Mouse (Mus musculus) lung, adult 2 months (tissue): ENCODE measurements around the gene Pltp.

Source experiments
- CTCF ChIP-seq: fragments of 200-500 bp; IDR thresholded peaks from 2 replicates; pipeline ENCODE4 v1.5.1; 2011; ENCODE audit warnings: mild to moderate bottlenecking, low read length, control low read depth; ENCODE audit not compliant: insufficient read depth
- POLR2A ChIP-seq: fragments of 200-500 bp; IDR thresholded peaks from 2 replicates; pipeline ENCODE4 v1.6.1; 2011; ENCODE audit warnings: low read depth, mild to moderate bottlenecking, control low read depth, low read length, borderline replicate concordance; ENCODE audit errors: extremely low read depth

- TF ChIP-seq CTCF (no peak), POLR2A (no peak)
Measured at GRCm38 (mm10) chr2:164891908-164892695, 34.6 kb upstream of the Pltp start.
